Mouse (Mus musculus) macrophage (primary cell): ENCODE results near the gene Kansl1l. TPM values are rescaled to one million over a fixed set of nuclear protein-coding genes. Genes with fewer than 3 reads are reported as not detected.
"Not testable (repeated sequence)": the region's sequence is repeated elsewhere in the genome, so short reads cannot be mapped to it uniquely, and the experiment has no call there.

Source experiments
- H3K27ac ChIP-seq: fragments of 350-480 bp; formaldehyde crosslinking; 2 replicates; pipeline ENCODE4 v1.9.0; 2021
- H3K36me3 ChIP-seq: fragments of 350-480 bp; formaldehyde crosslinking; 2 replicates; pipeline ENCODE4 v1.9.0; 2021; ENCODE audit errors: inconsistent target
- H3K4me3 ChIP-seq: fragments of 350-480 bp; formaldehyde crosslinking; 2 replicates; pipeline ENCODE4 v1.9.0; 2021; ENCODE audit errors: inconsistent target
- H3K79me2 ChIP-seq: fragments of 350-480 bp; formaldehyde crosslinking; 2 replicates; pipeline ENCODE4 v1.9.0; 2021; ENCODE audit errors: inconsistent target
- WGBS: methylation state at CpG from one replicate; pipeline ENCODE4 v1.1.7; 2026; ENCODE audit warnings: inconsistent platforms; ENCODE audit not compliant: missing documents; 5-methylcytosine and 5-hydroxymethylcytosine counted together
- polyA plus RNA-seq: library from polyadenylated mRNA; stranded (reverse); fragments of 250-400 nt; gene quantifications from 3 replicates; pipeline ENCODE4 v1.2.4, GENCODE M21; 2018; ENCODE audit warnings: inconsistent platforms

The Kansl1l gene
- polyA plus RNA-seq, 1 experiment from 2014 or later, result 8.0 TPM

DNA sequence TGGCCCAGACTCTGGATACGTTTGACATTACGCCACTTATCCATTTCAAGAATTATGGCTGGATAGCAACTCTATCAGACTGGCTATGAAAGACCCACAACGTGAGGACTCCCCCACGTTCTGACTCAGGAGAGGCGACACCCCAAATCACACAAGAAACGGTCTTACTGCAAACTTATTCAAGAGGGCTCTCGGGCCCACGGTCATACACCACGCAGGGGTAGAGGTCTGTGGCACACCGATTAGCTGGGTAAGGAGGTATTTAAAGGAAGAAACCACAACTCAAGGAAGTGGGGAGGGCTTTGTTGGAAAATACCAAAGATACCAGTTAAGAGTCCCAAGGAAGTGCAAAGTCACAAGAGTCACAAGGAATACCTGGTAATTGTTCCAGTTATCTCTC, 117.7 kb downstream of the Kansl1l start:
- not testable (repeated sequence) for H3K27ac ChIP-seq, H3K36me3 ChIP-seq, H3K4me3 ChIP-seq
- 87% methylated on average over 10 of the region's 10 CpGs for WGBS
- H3K79me2 ChIP-seq, result peaks cover 35% of the 10 kb centered on the region

- 98% methylated on average over 7 of the region's 7 CpGs for WGBS
- Histone ChIP-seq H3K79me2 (no peaks in the 10 kb centered on the region), H3K4me3 (no peak overlapping the region), H3K36me3 (no peaks in the 10 kb centered on the region), H3K27ac (no peak overlapping the region)
These were observed 122.1 kb downstream of the Kansl1l start for GRCm38 (mm10) chr1:66695296-66695695.

DNA sequence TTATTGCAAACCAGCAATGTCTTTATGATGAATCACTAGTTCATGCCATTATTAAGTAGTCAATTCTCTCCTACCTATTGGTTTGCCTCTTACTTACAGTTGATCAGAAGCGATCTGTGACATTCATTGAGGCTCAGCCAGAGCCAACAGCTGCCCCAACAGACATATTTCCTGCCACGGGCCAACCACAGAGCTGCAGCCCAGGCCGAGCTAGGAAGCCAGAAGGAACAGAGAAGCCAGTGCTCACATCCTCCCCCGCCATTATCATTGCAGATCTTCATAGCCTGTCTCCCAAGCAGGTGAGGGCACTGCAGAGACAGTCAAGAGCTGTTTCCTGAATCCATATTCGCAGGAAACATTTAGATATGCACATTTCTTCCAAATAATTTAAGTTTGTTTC, 123.1 kb downstream of the Kansl1l start:
- 25% methylated on average over 5 of the region's 5 CpGs for WGBS
- Histone ChIP-seq H3K36me3 (no peaks in the 10 kb centered on the region), H3K27ac (no peak overlapping the region), H3K79me2 (no peaks in the 10 kb centered on the region), H3K4me3 (no peak overlapping the region)

DNA sequence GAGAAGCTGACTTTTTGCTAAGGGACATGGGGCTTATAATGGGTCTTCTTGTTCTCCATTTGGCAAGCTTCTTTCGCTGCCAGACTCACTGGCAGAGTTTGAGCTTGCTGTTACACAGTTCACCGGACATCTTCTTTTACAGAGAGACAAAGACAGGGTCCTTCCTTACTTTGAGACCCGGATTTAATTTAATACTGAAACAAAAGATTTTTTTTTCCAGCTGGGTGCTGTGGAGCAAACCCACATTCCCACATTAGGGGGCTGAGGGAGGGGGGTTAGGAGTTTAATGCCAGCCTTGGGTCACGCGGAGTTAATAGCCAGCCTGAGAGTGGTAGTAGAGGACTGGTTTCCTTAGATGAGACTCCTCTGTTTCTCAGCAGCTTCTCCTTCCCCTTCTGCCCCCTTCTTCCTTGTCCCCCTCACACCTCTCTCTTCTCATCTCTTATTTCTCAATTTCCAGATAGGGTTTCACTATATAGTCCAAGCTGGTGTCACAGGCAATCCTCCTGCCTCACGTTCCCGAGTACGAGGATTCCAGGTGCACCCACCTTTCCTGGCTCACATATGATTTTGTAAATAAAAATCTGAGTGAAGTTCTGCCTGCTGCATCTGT, 124.5 kb downstream of the Kansl1l start:
- no peaks in the 10 kb centered on the region for H3K79me2 ChIP-seq
- H3K36me3 ChIP-seq, result no peaks in the 10 kb centered on the region
- 78% methylated on average over 7 of the region's 8 CpGs for WGBS
- no peak overlapping the region for H3K27ac ChIP-seq
- H3K4me3 ChIP-seq, result no peak overlapping the region

DNA sequence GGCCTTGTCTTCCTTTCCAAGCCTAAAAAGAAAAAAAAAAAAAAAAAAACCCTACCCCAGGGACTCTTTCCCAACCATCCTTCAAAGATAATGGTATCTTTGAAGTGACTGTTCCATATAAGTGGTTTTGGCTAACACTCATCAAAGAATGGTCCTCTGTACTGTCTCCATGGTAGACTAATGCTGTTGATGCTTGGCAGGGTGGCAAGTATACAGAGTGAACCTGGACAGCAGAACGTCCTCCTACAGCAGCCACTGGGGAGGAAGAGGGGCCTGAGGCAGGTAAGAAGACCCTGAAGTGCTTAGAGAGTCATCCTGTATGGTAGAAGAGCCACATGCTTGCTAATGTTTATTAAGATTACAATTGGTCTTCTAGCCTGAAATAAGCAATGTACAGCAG, 125.1 kb downstream of the Kansl1l start:
- Histone ChIP-seq H3K36me3 (no peaks in the 10 kb centered on the region), H3K79me2 (no peaks in the 10 kb centered on the region), H3K27ac (no peak overlapping the region), H3K4me3 (no peak overlapping the region)
- WGBS, result 100% methylated on average over 1 of the region's 1 CpGs

GRCm38 (mm10) chr1:66691772-66692171, 125.6 kb downstream of the Kansl1l start:
- H3K4me3 ChIP-seq, result no peak overlapping the region
- 93% methylated on average over 3 of the region's 3 CpGs for WGBS
- H3K36me3 ChIP-seq, result no peaks in the 10 kb centered on the region
- H3K27ac ChIP-seq, result no peak overlapping the region
- H3K79me2 ChIP-seq, result no peaks in the 10 kb centered on the region

DNA sequence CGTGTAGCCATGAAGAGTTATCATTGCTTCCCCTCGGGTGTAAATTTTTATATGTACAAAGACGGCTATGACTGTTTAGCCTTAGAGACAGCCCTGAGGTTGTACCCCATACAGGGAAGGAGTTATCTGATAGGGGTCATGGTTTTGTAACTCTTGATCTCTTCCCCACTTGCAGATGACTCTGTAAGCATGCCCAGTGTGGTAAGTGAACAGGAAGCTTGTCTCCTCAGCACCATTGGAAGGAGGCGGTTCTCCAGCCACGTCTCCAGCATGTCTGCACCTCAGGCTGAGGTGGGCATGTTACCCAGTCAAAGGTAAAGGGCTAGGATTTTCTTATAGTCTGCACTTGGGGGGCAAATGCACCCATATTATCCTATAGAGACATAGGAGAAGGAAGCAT, 134.4 kb downstream of the Kansl1l start:
- H3K27ac ChIP-seq, result no peak overlapping the region
- no peak overlapping the region for H3K4me3 ChIP-seq
- no peaks in the 10 kb centered on the region for H3K36me3 ChIP-seq
- 69% methylated on average over 5 of the region's 5 CpGs for WGBS
- no peaks in the 10 kb centered on the region for H3K79me2 ChIP-seq

- Histone ChIP-seq H3K79me2 (no peaks in the 10 kb centered on the region), H3K4me3 (no peak overlapping the region), H3K36me3 (no peaks in the 10 kb centered on the region), H3K27ac (no peak overlapping the region)
- WGBS, result 43% methylated on average over 2 of the region's 2 CpGs
These were observed 138.7 kb downstream of the Kansl1l start for GRCm38 (mm10) chr1:66678662-66679061.

- H3K36me3 ChIP-seq, result no peaks in the 10 kb centered on the region
- no peak overlapping the region for H3K27ac ChIP-seq
- 80% methylated on average over 14 of the region's 14 CpGs for WGBS
- H3K4me3 ChIP-seq, result no peak overlapping the region
- no peaks in the 10 kb centered on the region for H3K79me2 ChIP-seq
These were observed 139.4 kb downstream of the Kansl1l start for GRCm38 (mm10) chr1:66677928-66678327.

GRCm38 (mm10) chr1:66672812-66673211, 144.6 kb downstream of the Kansl1l start:
- Histone ChIP-seq H3K36me3 (no peaks in the 10 kb centered on the region), H3K4me3 (no peak overlapping the region), H3K27ac (no peak overlapping the region), H3K79me2 (no peaks in the 10 kb centered on the region)
- 11% methylated on average over 6 of the region's 7 CpGs for WGBS

GRCm38 (mm10) chr1:66671475-66671874, 145.9 kb downstream of the Kansl1l start:
- Histone ChIP-seq H3K4me3 (no peak overlapping the region), H3K36me3 (no peaks in the 10 kb centered on the region), H3K27ac (no peak overlapping the region), H3K79me2 (no peaks in the 10 kb centered on the region)
- 84% methylated on average over 7 of the region's 7 CpGs for WGBS

Other genes with a start within 250 kb of the Kansl1l start
- gene Rpe, start 116.7 kb downstream of the Kansl1l start, polyA plus RNA-seq, result 27.1 to 39.0 TPM (median 31.5 TPM) in 3 replicates
- 68.1 to 167 TPM (median 89.3 TPM) in 3 replicates for gene Acadl, start 45.7 kb upstream of the Kansl1l start, polyA plus RNA-seq
- gene Myl1, start 127.8 kb upstream of the Kansl1l start, polyA plus RNA-seq, result not detected in 3 replicates
- gene Lancl1, start 221.3 kb upstream of the Kansl1l start, polyA plus RNA-seq, result 15.2 to 17.9 TPM (median 15.8 TPM) in 3 replicates